Mouse (Mus musculus): ENCODE measurements around the gene Hdac7.
"Not testable (repeated sequence)": the region's sequence is repeated elsewhere in the genome, so short reads cannot be mapped to it uniquely, and the experiment has no call there.

The Hdac7 gene

DNA sequence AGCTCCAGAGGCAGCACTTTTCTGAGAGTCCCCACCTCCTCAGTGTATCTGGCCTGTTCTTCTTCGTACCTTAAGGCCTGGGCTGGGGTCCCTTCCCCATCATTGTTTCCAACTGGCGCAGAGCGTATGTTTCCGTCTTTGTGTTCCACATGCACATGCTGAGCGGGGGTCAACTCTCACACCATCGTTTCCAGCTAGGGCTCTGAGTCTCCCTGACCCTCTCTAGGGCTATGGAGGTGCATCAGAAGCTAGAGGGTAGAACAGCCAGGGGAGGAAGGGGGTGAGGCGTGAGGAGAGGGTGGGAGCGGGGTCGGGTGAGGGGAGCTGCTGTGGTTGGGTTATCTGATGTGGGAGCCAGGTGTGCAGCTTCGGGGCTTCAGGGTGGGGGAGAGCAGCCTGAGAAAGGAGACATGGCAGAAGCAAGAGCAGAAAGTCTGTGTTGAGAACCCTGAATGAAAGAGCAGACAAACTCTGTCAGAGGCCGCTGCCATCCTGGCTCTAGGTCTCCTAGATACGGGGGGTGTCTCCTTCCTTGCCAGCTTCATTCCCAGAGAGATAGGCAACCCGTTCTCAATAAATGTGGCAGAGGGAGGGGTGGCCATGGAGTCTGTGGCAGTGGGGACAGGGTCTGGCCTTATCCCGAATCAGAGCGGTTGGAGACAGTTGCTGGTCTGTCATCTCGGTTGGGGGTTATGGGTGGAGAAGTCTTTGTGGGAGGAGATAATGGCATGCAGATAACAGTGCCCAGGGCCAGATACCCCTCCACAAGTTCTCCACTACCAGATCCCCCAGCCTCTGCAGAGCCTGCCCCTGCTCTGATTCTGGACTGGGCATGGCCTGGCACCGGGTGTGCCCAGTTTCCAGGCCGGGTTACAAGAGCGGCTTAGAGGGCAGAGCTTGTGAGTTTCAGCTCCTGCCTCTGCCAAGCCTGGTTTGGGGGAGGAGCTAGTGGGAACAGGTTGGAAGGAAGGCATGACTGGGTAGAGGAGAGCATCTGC is at the start of gene Hdac7:
Gene Hdac7 (minus strand): TSS at position 466 of the 998 bp plus-strand sequence.
- no peak for DNase-seq

DNA sequence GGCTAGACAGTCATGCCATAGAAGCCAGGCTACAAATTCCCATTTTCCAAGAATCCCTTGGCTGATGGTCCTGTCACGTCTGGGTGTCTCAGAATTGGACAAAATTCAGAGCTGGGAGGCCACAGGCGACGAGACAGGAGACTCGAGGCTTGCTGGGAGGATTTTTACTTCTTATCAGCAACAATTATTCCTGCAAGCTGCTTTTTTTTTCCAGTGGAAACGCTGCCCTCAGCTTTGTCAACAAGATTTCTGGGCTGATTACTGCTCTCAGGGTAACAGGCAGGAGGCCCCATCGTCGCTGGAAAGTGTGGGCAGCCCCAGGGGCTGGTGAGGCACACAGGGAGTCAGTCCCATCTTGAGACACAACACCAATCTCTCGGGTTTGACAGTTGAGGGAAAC is 48.2 kb upstream of the Hdac7 start:
- DNase-seq = no peak

DNA sequence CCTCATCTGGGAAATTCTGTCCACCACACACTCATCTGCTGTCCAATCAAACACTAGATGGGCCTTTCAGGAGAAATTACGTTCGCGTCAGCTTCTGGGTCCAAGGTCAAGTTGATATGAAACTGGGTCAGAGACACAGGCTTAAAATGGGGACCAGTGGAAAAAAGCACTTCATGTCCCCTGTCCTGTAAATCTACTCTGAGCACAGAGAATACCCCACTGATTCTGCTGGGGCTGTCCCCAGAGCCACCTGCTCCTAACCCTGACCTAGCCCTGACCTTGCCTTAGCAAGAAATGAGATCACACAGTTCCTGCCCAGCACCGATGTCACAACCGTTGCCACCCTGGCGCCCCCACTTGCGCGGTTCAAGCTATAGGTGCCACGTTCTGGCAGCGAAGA is 46.1 kb upstream of the Hdac7 start:
- DNase-seq = no peak

DNA sequence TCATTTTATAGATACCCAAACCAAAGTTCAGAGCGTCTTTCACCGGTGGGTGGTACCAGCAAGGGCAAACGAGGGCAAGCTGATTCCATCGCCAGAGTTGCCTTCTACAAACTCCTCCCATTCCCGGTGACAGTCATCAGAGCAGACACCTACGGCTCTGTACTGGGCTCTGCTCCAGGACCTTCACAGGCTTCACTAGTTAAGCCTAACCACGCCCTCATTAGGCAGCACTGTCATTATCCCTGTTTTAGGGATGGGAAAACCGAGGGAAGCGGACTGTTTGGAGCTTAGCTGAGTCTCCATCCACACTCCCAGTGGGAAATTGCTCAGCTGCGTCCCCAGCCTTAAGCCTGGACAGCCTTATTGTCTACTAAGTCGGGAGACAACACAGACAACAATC is 45.7 kb upstream of the Hdac7 start:
- DNase-seq = peak; percentile 77

DNA sequence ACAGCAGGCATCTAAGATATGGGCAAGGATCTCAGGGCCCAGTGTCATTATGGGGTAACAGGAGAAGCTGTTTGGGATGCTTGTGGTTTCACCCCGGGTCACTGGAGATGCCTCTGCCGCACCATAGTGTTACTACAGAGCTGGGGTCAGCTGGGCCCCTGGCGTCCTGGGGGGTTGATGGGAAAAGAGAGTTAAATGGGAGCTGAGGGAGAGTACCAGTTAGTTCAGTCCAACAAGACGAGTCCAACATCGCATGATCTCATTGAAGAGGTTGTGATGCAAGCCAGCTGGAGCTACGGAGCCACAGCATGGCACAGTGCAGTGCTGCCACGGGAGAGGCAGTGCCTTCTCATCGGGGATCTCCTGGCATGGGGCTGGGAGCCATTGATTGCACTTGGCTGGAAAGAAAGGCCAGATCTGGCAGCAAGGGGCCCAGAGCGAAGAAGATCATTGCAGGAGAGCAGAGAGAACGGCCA is 43.3 kb upstream of the Hdac7 start:
- DNase-seq = no peak

DNA sequence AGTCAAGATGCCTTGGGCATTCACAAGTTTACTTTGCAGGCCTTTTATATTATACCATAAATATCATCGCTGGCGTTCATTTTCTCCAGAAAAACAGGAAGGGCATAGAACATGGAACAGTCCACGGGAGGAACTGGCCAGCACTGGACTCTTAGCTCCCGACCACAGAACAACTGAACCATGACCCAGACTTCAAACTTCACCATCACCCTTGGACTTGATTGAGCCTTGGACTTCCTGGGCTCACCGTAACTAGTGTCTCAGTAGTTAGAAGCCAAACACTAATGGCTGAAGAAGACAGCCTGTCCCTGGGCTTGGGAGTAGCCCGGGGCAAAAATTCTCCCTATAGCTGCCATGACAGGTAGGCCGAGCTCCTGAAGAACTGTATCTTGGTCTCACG is 37.1 kb upstream of the Hdac7 start:
- peak; percentile 90 for DNase-seq

DNA sequence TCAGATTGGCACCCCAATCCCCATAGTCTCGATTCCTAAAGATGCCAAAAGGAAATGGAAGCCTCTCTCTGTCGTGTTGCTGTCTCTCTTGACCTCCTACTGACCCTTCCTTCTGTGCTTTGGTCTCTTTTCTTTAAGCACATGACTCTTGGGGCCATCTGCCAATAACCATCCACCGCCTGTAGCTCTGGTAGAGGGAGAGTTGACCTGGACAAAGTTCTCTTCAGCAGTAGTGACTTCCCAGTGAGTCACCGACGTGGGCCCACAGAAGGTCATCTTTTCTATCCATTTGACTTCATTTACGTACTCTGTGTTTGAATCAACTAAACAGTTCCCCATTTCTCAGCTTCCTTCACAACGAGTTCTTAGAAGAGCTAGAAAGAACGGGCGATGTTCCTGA is 36.1 kb upstream of the Hdac7 start:
- peak; percentile 91 for DNase-seq

DNA sequence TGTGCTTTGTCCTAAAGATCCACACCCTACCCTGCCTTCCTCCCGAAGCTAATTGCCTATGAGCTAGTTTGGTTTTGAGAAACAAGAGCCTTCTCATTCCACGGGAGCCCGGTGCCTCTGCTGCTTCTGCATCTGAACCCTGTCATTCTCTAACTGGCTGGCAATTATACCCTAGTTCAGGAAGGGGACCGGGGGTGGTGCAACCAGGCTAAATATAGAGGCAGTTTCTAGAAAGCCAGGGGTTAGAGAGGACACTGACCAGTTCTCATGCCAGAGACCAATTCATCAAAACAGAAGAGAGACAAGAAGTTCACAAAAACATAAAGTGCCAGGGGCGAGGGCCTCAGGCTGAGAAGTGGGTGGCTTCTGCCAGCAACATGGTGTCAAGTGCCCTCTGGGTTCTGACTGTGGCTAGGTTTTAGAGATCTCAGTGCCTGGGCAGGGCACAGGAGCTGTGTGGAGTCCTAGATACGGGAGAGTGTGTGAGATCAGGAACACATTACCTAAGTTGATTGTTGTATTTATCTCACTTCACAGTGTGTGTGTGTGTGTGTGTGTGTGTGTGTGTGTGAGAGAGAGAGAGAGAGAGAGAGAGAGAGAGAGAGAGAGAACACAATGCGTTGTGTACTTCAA is 34.5 kb upstream of the Hdac7 start:
- peak; percentile 31 for DNase-seq

DNA sequence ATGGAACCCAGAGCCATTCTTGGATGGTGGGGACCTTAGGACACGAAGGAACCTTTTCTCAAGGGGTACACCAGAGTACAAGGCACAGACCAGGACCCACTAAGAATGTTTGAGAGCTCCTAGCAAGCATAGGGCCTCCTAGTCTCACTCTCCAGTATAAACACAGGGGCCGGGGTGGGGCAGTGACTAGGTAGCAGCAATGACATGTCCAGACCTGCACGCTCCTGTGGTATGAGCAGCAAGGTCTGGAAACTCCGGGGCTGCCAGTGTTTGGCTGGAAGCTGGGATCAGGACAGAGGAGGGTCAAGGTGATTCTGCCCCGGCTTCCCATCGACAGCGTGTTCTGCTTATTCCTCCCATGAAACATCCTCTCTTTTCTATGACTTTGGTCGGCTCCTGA is 31.5 kb upstream of the Hdac7 start:
- no peak for DNase-seq

DNA sequence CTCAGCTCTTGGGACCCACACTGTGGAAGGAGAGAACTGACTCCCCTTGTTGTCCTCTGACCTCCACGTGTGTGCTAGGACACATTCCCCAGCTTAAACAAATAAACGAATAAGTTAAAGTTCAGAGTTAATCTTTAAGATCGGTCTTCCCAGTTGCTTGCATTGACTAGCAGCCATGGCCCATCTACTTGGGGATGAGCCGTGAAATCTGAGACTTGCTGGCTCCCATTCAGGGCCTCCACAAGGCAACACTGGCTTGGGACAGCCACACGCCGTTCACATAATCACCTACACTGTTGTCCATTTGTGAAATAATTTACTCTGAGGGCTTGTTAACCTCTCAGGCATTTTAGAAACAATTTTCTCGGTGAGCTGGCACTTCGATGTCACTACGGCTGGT is 29.4 kb upstream of the Hdac7 start:
- DNase-seq = no peak

DNA sequence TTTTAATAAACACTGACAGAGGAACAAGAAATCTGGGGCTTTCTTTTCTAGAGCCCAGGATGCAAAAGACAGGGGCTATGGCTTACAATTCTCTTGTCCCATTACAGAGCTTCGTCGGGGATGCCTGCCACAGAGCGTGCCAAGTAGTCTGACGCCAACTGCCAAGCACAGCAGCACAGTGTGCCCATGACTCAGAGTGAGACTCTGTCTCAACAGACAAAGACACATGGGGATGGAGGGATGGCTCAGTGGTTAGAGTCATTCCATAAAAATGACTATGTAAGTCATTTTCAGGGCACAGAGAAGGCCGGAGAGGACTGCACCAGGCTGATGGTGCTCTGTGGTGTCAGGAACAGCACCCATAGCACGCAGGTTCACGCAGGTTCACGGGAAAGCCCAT is 27.9 kb upstream of the Hdac7 start:
- DNase-seq = no peak

DNA sequence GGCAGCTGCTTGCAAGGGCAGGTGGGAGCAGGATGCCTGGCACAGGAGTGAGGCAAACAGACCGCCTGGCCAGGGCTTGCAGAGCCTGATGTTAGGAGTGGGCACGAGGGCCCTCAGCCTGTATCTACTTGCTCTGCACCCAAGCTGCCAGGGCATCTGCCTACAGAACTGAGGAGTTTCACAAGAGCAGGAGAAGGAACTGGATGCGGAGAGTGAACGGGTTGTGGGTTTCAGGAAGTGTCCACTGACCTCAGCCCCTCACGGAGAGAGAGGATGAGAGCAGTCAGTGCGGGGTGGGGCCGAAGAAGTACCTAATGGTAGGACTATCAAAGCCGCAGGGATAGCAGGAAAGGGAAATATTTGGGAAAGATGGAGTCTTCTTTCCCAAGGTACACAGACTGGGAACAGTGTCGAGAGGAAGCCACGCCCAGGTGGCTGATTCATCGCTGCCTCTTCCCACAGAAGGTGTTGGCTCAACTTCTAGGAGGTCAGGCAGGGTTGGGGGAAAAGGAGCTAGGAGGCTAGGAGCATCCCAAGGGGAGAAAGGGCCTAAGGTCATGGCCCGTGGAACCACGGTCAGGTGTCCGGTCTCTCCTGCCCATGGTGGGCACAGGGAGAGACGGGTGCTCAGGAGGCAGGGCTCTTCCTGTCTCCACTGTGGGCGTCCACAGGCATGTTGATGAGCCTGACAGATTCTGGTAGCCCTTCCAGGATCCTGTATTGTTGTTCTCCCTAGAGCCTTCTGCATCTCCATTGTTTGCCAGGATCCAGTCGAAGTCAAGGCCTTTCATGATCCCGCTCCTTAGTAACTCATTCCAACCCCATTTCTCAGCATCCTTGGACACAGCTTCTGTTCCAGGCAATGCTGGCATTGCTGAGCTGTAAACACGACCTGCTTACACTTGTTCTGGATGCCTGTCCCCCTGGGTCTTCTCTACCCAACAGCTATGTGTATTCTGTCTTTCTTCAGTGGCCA is 27.0 kb upstream of the Hdac7 start:
- DNase-seq = no peak

DNA sequence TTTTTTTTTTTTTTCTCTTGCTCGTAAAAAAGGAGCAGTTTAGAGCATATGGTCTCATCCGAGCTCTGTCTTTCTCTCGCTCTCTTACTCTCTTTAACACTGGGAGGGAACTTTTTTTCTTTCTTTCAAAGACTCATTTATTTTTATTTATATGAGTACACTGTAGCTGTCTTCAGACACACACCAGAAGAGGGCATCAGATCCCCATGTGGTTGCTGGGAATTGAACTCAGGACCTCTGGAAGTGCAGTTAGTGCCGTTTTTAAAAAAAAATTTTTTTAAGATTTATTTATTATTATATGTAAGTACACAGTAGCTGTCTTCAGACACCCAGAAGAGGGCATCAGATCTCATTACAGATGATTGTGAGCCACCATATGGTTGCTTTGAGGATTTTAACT is 25.8 kb upstream of the Hdac7 start:
- not testable (repeated sequence) for DNase-seq

DNA sequence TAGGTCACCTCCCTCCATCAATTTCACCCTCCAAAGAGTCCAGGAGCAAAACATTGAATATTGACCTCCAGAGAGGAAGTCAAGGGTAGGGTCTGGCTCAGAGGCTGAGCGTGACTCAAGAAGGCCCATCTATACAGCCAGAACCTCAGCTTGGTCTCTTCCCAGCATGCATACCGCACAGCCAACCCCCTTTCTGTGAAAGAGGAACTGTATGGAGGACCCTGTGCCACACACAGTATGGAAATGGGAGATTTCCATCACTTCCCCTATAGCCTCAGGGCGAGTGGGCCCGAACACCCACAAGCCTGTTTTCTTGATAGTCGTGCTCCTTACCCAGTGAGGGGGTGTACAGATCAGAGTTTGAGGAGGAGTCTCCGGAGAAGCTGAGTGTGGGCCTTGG is 24.7 kb upstream of the Hdac7 start:
- DNase-seq = no peak

DNA sequence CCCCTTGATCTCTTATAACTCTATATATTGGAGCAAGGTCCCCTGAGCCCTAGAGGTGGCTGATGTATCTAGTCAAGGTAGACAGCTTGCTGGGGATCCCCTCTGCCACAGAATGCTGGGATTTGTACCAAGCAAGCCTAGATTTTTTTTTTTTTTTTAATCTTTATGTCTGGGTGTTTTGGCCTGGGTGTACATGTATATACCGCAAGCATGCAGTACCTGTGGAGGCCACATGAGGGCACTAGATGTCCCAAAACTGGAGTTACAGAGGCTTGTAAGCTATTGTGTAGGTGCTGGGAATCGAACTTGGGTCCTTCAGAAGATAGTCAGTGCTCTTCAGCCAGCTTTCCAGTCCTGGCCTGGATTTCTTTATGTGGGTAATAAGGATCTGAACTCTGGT is 21.7 kb upstream of the Hdac7 start:
- DNase-seq = no peak

DNA sequence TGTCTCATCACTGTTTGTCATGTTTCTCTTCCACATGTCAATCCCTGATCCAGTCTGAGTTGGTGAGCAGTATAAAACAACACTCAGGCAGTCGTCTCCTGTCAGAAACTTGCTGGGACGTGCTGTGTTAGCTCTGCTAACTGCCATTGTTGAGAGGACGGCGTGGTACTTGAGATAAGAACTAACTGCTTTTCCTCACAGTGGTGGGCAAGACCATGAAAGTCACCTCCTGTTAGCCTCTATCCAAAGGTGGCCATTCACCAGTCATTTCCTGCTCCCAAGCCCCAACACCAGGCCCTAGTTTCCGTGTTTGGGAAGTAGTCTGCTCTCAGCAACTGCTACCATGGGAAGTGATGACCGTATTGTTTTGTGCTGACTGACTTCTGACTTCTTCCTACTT is 20.9 kb upstream of the Hdac7 start:
- no peak for DNase-seq

DNA sequence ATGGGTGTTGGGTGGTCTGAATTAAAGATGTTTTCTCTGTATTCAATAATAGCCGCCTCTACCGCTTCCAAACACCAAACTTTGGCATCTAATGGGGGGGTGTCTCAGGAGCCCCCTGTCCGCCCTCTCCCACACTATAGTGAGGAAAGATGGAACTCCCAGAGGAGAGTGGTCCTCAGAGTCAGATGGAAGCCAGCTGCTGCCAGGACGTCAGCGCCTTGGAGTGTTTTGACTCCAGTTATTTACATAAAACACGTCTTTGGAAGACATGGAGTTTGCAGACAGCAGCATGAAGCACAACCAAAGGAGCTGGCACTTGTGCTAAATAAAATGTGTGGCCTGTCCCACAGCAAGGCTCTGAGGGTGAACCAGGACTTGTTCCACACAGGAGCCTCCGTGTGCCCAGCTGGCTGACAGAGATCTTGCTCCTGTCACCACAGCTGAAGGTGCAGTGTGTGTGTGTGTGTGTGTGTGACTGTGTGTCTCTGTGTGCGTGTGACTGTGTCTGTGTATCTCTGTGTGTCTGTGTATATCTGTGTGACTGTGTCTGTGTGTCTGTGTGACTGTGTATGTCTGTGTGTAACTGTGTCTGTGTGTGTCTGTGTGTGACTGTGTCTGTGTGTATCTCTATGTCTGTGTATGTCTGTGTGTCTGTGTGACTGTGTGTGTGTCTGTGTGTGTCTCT is 20.2 kb upstream of the Hdac7 start:
- DNase-seq = no peak

DNA sequence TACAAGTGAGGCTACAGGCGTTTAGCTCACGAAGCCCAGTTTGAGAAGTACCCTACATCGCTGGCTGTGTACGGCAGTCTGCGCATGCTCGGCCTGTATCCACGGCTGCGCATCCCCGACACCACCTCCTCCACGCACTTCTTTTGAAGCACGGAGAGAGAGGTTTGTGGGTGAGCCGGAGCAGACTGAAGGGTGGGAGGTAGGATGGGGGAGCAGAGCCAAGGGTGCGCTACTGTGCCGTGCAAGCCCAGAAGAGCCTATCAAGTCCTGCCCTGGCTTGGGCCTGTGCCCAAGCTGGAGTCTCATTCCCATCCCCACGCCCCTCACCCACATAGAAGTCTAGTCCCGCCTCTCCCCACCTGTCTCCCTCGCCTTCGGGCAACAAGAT is 19.2 kb upstream of the Hdac7 start:
- DNase-seq = no peak

DNA sequence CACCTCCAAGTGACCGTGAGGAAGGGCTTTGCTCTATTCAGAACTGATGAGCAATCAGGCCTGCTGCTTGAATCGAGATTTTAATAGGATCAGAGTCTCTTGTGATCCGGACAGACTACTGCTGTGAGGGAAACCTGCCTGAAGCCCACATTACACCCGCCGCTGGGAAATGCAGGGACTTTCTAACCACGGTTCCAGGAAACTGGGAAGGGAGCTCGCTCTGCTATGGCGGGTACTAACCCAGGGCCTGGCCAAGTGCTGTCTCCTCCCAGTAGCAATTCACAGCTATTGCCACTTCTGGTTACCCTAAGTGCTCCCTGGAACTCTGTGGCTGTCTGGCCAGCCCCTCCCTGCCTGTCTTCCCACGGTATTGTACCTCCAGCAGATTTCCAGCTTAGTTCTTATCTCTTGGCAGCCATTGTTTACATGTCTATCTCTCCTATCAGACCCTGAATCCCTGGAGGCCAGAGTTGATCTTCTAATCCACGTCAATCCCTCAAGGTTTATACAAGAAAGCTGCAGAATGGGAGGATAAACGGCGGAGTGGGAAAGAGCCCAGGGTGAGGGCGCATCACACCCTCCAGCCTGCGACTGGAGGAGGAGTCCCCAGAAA is 18.7 kb upstream of the Hdac7 start:
- DNase-seq = no peak

DNA sequence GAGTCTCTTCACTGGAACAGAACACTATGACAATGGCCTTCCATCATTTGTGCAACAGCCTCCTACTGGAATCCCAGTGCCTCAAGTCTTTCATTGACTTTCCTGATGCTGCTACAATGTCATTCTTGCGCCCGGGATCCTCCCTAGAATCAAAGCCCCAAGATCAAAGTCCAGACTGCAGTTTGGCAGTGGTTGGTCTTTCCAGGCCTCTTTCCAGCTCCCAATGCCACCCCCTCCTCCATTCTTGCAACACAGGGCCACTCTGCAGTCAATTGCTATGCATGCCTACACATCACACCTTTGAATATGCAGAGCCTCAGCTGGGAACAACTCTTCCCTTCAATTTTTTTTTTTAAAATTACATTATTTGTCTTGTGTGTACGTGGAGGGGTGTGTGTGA is 16.1 kb upstream of the Hdac7 start:
- DNase-seq = peak; percentile 69

DNA sequence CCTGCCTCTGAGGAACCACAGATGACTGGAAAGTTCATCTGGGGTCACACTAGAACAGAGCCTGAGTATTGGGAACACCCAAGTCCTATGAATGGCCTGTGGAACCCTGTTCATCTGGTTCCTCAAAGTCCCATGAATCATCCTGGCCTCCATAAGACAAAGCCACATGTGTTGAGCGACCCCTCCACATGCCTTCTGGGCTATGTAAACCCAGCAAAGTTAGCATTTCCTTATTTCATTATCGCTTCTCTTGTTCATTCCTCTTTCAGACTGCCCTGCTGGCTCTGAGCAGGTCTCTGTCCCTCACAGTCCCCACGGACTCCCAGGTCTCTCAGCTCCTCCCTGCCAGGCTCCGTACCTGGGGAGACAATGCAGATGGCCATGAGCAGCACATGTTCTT is 14.1 kb upstream of the Hdac7 start:
- DNase-seq = no peak

DNA sequence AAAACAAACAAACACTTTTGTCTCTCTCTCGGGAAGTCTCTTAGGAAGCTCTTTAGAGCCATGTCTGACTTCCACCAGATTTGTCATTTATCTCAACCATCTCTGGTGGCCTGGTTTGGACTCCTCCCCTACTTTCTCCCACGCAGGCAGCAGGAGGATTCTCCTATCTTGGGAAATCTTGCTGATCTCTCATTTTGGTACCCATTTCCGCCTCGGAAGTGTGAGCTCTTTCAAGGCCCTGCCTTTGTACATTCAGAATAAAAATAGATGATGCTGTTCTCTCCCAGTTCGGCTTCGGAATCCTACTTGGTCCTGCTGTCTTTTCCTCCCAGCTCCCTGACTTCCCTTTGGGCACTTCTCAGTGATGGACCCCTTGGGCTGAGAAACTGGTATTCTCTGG is 10.2 kb upstream of the Hdac7 start:
- DNase-seq = peak; percentile 36

Data from kidney, adult 9 months (tissue).